Mouse (Mus musculus) c-Kit-positive CD71-negative TER-119-negative erythroid progenitor cells, embryonic 14.5 days (primary cell): ENCODE data around the gene Chrna5.
A peak's percentile ranks its signal among the peaks of the same experiment; 100 is the strongest.

ENCODE experiments used
- DNase-seq: peaks from one replicate; pipeline ENCODE4 v3.0.0-alpha.2; 2013; ENCODE audit warnings: low read depth

Chrna5 gene

GRCm38 (mm10) chr9:55023902-55024583 lies 43.4 kb downstream of the Chrna5 start:
- DNase-seq = peak; percentile 73

DNA sequence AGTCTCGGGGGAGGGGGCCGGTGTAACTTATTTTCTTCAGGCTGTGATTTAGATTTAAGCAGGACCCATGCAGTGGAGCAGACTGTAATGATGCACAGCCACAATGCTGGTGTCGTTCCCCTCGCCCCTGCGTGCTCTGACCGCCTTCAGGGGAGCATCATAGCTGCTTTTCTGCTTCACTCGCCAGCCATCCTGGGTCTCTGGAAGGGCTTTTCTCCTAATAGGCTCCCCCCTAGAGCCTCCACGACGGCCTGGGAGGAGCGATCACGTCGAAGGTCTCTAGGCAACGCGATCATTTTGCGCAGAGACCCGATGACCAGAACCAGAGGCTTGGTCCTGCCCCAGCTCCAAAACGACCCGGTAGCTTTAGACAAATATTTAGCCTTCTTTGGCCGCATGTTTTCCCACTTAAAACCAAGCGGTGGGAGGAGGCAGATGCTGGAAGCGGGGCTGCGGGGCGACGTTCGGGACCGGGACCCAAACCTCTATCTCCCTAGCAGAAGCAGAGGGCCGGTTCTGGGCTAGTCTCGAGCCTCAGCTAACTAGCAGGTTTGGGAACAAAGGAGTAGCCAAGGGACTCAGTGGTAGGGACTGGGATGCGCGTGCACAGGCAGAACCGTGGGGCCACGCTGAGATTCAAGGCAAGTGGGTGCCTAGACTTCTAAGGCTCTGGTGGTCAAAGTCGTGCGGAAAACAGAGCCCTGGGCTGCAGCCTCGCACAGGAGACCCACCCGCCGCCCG lies 45.0 kb downstream of the Chrna5 start:
- no peak for DNase-seq

DNA sequence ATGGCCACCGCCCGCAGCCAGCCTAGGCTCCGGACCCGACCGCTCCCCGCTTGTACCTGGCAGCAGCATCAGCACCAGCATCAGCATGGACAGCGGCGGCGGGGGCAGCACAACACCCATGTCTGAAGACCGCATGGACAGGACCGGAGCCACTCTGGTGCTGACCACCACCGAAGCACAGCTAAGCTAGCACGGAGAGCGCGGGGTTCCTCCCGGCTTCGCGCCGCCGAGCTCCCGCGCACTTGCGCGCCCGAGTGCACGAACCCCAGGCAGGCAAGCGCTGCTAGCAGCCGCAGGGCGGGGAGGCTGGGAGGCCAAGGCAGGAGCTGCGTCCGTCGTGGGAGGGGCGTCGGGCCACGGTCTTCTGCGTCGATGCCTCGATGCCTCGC lies 45.6 kb downstream of the Chrna5 start, which contains the start of gene Chrna3:
Gene Chrna3, minus strand, starts transcription at position 288 of the 389 bp plus-strand sequence.
- no peak for DNase-seq

- DNase-seq = no peak
Measured at GRCm38 (mm10) chr9:55031435-55032167, 50.9 kb downstream of the Chrna5 start.

DNA sequence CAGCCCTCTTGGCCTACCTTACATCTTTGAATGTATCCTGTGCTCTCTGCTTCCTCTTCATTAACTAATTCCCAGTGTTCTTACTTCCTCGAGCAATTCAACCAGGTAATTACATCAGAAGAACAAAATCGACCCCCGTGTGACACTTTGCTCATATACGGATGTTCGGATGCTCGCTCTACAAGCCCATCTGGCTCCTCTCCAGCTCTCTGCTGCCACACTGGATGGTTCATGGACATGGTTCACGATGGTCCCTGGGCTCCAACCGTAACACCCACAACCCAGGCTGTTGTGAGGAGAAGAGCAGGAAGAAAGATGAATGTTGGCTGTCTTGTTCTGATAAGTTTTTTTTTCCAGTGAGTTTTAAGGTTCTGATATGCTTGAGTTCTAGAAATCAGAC lies 58.3 kb downstream of the Chrna5 start:
- DNase-seq = no peak

DNA sequence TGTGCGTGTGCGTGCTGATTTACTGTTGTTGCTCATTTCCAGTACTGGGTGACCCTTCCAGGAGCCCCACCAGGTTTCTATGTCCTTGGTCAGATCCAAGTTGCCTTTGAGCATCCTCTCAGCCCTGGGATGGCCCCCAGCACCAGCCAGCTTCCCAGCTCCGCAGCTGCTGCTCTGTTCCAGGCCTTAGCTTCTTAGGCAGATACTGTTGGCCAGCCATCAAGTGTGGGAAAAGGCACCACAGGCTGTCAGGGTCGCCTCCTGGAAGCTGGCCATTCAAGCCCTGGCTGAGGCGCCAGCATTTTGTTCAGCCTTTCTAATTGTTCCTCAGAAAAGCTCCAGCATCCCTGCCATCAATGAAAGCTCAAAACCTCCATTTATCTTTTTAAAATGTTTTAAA lies 59.3 kb downstream of the Chrna5 start:
- no peak for DNase-seq

DNA sequence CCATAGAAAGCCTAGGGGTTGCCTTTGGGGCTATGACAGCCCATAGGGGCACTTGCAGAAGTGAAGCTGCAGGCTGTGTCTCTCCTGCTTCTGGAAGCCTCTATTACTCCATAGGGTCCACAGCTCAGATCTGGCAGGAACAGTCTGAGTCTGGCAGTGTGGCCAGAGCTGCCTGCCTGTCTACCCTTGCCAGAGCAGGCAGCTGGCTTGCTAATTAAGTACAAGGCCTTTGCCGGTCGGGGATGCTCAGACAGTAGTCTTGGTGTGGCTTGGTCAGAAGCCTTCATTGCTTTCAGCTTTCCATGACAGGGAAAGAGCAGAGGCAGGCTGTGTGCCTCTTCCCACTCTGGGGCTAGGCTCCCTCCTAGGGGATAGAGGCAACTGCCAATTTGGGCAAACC lies 60.7 kb downstream of the Chrna5 start:
- DNase-seq = no peak

GRCm38 (mm10) chr9:55043688-55044087 lies 63.0 kb downstream of the Chrna5 start:
- DNase-seq = no peak

DNA sequence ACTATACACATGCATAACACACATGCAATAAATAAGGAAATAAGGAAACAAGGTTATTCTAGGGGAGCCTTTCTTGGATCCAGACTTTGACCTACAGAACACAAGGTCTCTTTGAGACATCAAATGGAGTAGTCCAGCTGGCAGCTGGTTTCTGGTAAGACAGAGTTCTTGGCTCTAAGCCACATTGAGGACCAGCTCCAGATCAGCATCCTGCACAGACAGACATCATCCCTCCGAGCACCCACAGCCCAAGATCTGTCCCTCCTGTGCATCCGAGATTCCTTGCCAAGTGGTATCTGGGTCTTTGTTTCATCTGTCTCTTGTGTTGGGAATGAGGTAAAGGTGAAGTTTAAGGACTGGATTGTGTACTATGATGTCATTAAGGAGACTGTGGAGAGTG lies 64.3 kb downstream of the Chrna5 start:
- DNase-seq = no peak

GRCm38 (mm10) chr9:55046764-55047163 lies 66.1 kb downstream of the Chrna5 start:
- no peak for DNase-seq

GRCm38 (mm10) chr9:55048211-55048880 lies 67.7 kb downstream of the Chrna5 start, which contains the start of gene Chrnb4:
Chrnb4 (minus strand) TSS chr9:55048779.
- no peak for DNase-seq

DNA sequence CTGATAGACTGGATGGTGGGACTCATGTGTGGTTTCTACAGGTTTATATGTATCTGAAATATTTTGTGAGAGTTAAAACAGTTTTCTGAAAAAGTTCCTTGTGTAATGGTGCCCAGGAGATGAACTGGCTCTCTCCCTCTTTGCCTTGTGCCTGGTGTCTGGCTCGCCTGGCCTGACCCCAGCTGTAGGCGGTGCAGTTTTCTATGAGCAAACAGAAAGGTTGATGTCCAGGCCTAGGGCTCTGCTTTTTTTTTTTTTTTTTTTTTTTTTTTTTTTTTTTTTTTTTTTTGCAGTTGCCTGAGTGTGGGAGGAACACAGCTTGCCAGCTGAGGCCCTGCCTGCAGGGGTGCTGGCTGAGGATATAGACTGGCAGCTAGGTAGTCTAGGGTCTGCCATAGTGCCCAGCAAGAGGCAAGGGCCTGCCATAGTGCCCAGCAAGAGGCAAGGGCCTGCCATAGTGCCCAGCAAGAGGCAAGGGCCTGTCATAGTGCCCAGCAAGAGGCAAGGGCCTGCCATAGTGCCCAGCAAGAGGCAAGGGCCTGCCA lies 74.8 kb downstream of the Chrna5 start:
- no peak for DNase-seq
